Mouse (Mus musculus): ENCODE data around the gene Ttll13. TPM values are rescaled to one million over a fixed set of nuclear protein-coding genes. Genes with fewer than 3 reads are reported as not detected.

Gene Ttll13
- total and polyA plus RNA-seq, 3 experiments, result 0.39 to 0.40 TPM; not detected in 1

GRCm38 (mm10) chr7:80241661-80242060, 4.5 kb upstream of the Ttll13 start:
- Histone ChIP-seq H3K79me2 (ENCODE audit: control insufficient read depth, insufficient read depth, low read length, poor library complexity) (no peaks in the 10 kb centered on the region; the same call in 1 of the 2 replicates), H3K36me3 (ENCODE audit: control insufficient read depth in 1 of 2, insufficient read depth in 2 of 2, low read length in 2 of 2) (peaks cover 4 to 5% of the 10 kb centered on the region in 2 experiments; a peak in 3 of 4 replicates), H3K4me3 (ENCODE audit: control insufficient read depth in 1 of 2, insufficient read depth in 1 of 2, low read depth in 2 of 2, low read length in 2 of 2) (no peak overlapping the region), H3K4me1 (ENCODE audit: control insufficient read depth in 1 of 2, insufficient read depth in 2 of 2, low read length in 2 of 2) (0 out of 4 replicates have a peak, but pooled peaks cover 0 to 3% of the 10 kb centered on the region in 2 experiments), H3K27ac (ENCODE audit: control insufficient read depth, low read depth, low read length) (no peak overlapping the region), H3K27me3 (ENCODE audit: control insufficient read depth in 1 of 2, insufficient read depth in 2 of 2, low read length in 2 of 2) (no peaks in the 10 kb centered on the region), H3K9me3 (replicated peaks; ENCODE audit: insufficient read depth, low read length) (no peaks in the 10 kb centered on the region), H3K9ac (ENCODE audit: control insufficient read depth, low read depth, low read length, poor library complexity, severe bottlenecking) (no peak overlapping the region)
- TF ChIP-seq ZC3H11A (IDR thresholded peaks at IDR 0.05; ENCODE audit: low read depth, low read length) (no peak), POLR2A (IDR thresholded peaks at IDR 0.05; ENCODE audit: control insufficient read depth in 1 of 2, insufficient read depth in 1 of 2, low read depth in 1 of 2, low read length in 2 of 2, poor library complexity in 1 of 2) (no peak), MEF2A (IDR thresholded peaks at IDR 0.05; ENCODE audit: extremely low read depth, insufficient replicate concordance, low read depth, low read length, poor library complexity, severe bottlenecking) (no peak), HCFC1 (IDR thresholded peaks at IDR 0.05; ENCODE audit: low read depth, low read length) (no peak), EP300 (IDR thresholded peaks at IDR 0.05; ENCODE audit: low read depth in 1 of 2, low read length in 2 of 2) (no peak), SIN3A (IDR thresholded peaks at IDR 0.05; ENCODE audit: low read length) (no peak), TBP (IDR thresholded peaks at IDR 0.05; ENCODE audit: low read depth, low read length) (no peak), ZMIZ1 (IDR thresholded peaks at IDR 0.05; ENCODE audit: low read depth, low read length) (no peak), ETS1 (IDR thresholded peaks at IDR 0.05; ENCODE audit: low read depth, low read length) (no peak)
- no peak for DNase-seq (ENCODE audit: low read depth, low spot score)

GRCm38 (mm10) chr7:80244851-80245250, 1.3 kb upstream of the Ttll13 start:
- TF ChIP-seq TAL1 (IDR thresholded peaks at IDR 0.05; ENCODE audit: low read length) (no peak), USF2 (IDR thresholded peaks at IDR 0.05; ENCODE audit: borderline replicate concordance in 1 of 2, insufficient read depth in 1 of 2, low read depth in 1 of 2, low read length in 2 of 2) (no peak), GATA1 (IDR thresholded peaks at IDR 0.05; ENCODE audit: low read depth, low read length) (no peak), JUND (IDR thresholded peaks at IDR 0.05; ENCODE audit: low read depth, low read length) (no peak), ZMIZ1 (IDR thresholded peaks at IDR 0.05; ENCODE audit: low read depth, low read length) (no peak), POLR2AphosphoS2 (IDR thresholded peaks at IDR 0.05; ENCODE audit: low read length) (no peak), E2F4 (IDR thresholded peaks at IDR 0.05; ENCODE audit: borderline replicate concordance, low read depth, low read length) (no peak), ZC3H11A (IDR thresholded peaks at IDR 0.05; ENCODE audit: low read depth, low read length) (no peak), MAZ (IDR thresholded peaks at IDR 0.05; ENCODE audit: low read depth, low read length) (no peak), MAFK (IDR thresholded peaks at IDR 0.05; ENCODE audit: borderline replicate concordance, low read depth, low read length) (no peak), HCFC1 (IDR thresholded peaks at IDR 0.05; ENCODE audit: low read depth, low read length) (no peak), TBP (IDR thresholded peaks at IDR 0.05; ENCODE audit: low read depth, low read length) (no peak)
- Histone ChIP-seq H3K36me3 (ENCODE audit: control insufficient read depth in 1 of 2, insufficient read depth in 2 of 2, low read length in 2 of 2) (peaks cover 0 to 5% of the 10 kb centered on the region in 2 experiments; a peak in 2 of 4 replicates), H3K79me2 (ENCODE audit: control insufficient read depth, insufficient read depth, low read length, poor library complexity) (no peaks in the 10 kb centered on the region; the same call in 1 of the 2 replicates), H3K4me1 (ENCODE audit: control insufficient read depth in 1 of 2, insufficient read depth in 2 of 2, low read length in 2 of 2) (peaks cover 0 to 3% of the 10 kb centered on the region in 2 experiments; a peak in 1 of 4 replicates), H3K27me3 (ENCODE audit: control insufficient read depth in 1 of 2, insufficient read depth in 2 of 2, low read length in 2 of 2) (no peaks in the 10 kb centered on the region), H3K9me3 (replicated peaks; ENCODE audit: insufficient read depth, low read length) (no peaks in the 10 kb centered on the region), H3K4me3 (ENCODE audit: control insufficient read depth in 1 of 2, insufficient read depth in 1 of 2, low read depth in 2 of 2, low read length in 2 of 2) (no peak overlapping the region), H3K27ac (ENCODE audit: control insufficient read depth, low read depth, low read length) (no peak overlapping the region), H3K9ac (ENCODE audit: control insufficient read depth, low read depth, low read length, poor library complexity, severe bottlenecking) (no peak overlapping the region)
- no peak for DNase-seq (ENCODE audit: low read depth, low spot score)

All from MEL (cell line).